Mouse (Mus musculus) left cerebral cortex, adult 8-10 months (tissue): Measurements from ENCODE around the gene Ddx47. TPM values are rescaled to one million over a fixed set of nuclear protein-coding genes. Genes with fewer than 3 reads are reported as not detected.
A peak's percentile ranks its signal among the peaks of the same experiment; 100 is the strongest.

ENCODE experiments used
- DNase-seq, 2 experiments: peaks; one replicate each; pipeline ENCODE4 v3.0.0; 2022; ENCODE audit warnings: low spot score in 2 of 2
- total RNA-seq, 4 experiments: library from RNA; stranded (reverse); gene quantifications; 2 replicates each; pipeline ENCODE4 v1.2.4; 2022

Ddx47 gene
- total RNA-seq, 4 experiments from 2014 or later, result 54.2 to 60.6 (median 56.4) TPM

DNA sequence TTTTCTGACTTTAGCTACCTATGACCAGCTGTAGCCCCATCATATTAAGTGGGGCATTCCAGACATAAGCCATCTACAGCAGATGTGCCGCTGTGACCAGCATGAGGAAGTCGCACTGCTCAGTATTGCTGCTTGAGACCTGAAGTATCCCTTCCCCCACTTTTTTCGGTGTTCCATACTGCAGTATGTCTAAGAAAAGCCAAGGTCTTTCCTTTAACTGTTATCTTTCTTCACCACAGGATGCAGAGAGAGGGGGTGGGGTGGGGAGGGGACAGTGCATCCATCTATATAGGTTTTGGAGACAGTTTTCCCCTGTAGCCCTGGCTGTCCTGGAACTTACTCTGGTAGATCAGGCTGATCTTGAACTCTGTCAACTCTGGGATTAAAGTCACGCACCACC is 5.0 kb upstream of the Ddx47 start:
- DNase-seq, result no peak

DNA sequence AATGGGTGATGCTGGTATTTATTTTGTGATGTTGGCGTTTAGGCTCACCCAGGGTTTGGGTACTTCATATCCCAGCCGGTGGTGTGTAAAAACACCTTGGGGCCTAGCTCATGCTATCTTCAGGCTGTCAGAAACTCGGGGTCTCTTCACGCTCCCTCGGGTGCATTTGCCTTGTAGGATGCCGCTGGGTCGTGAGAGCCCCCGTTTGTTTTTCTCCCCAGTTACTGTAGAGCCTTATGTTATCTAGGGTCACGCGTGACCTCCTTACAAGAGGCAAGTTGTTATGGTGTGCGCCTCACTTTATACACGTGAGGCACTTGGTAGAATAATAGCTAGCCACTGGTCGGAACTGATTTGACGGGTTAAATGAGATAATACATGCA is 313 bp downstream of the Ddx47 start:
- DNase-seq, result no peak

DNA sequence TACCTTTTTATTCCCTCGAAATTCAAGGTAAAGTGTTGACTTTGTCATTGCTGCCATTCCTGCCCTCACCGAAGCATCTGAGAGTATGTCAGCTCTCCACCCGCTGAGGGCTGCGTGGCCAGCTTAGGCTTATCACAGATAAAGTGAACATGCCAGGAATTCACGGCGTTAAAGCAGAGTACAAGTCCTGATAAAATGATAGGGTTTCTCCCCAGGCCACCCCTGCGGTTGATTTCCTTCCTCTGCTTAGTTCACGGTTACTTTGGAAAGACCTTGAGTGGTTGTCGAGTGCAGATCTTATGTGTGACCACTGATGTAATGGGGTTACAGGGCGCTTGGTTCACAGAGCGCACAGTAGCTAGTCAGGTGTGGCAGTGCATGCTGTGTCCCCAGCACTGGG is 5.8 kb downstream of the Ddx47 start:
- no peak for DNase-seq

- DNase-seq, result no peak
These were observed 8.2 kb downstream of the Ddx47 start for GRCm38 (mm10) chr6:135019564-135019963.

DNA sequence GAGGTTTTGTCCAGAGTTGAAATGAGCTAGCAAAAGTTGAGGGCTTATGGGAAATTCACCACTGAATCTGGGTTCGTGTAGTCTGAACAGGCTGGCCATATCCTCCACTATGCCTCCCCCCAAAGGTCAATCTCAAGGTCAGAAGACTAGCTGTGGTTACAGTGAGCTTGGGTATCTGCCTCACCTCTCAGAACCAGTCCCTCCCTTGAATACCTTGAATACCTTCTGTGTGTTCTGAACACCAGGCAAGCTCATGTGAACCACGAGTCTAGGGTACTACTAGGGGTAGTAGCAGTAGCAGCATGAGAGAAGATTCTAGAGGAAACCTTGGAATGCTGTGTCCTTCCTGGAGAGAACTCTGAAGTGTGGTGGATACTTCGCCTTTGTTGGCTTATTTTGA is 10.2 kb downstream of the Ddx47 start:
- DNase-seq, result no peak

DNA sequence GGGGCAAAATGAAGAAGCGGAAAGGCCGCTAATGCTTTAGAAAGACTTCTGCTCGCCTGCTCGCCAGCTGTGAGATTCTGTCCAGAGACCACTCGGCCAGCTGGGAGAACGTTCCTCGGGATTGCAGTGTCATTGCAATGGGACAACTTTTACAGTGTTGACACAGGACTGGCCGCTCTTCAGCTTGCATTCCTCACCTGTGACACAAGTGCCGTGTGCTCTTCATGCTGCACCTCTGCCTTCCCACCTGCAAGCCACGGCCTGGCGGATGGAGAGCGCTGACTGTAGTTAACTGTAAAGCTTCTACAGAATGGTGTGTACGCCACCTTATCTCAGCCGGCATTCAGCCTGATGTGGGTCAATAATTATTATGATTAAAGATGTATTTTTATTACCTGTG is 12.0 kb downstream of the Ddx47 start:
- no peak for DNase-seq

- no peak for DNase-seq
These were observed 13.5 kb downstream of the Ddx47 start for GRCm38 (mm10) chr6:135024781-135025420.

- peak in 1 of 2 experiments; percentile 10 for DNase-seq
These were observed 14.8 kb downstream of the Ddx47 start for GRCm38 (mm10) chr6:135026232-135026631.

DNA sequence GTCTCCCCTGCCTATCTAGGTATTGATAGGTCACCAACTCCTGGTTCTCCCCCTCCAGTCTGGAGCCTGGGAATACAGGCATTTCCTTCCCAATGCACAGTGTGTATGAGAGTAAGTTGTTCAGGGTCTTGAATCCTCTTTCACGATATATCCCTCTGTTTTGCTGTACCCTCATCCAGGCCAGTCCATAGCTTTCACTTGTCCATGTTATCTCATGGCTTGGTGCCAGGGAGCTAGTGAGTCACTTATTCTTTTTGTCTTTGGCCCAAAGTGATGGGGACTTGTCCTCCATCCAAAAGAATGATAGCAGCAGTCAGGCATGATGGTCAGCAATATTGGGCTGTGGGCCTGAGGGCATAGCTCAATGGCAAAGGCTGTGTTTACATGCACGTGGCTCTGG is 15.3 kb downstream of the Ddx47 start:
- DNase-seq, result no peak

DNA sequence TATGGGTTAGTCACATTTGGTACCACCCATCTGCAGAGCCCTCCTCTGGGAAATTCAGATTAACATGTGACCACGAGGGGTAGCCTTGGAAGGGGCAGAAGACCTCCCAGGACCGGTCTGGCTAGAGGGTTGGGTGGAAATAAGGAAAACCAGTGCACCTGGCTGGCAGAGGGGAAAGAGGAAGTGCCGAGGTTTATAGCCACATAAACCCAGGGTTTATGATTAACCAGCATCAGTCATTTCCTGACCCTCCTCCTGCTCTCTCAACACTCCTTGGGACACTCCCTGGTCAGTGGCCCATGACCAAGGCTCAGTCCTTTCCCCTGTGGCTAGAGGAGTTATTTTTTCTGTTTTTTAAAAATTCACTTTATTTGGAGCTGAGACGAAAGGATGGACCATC is 17.8 kb downstream of the Ddx47 start:
- no peak for DNase-seq

- DNase-seq, result no peak
These were observed 27.3 kb downstream of the Ddx47 start for GRCm38 (mm10) chr6:135038674-135039073.

DNA sequence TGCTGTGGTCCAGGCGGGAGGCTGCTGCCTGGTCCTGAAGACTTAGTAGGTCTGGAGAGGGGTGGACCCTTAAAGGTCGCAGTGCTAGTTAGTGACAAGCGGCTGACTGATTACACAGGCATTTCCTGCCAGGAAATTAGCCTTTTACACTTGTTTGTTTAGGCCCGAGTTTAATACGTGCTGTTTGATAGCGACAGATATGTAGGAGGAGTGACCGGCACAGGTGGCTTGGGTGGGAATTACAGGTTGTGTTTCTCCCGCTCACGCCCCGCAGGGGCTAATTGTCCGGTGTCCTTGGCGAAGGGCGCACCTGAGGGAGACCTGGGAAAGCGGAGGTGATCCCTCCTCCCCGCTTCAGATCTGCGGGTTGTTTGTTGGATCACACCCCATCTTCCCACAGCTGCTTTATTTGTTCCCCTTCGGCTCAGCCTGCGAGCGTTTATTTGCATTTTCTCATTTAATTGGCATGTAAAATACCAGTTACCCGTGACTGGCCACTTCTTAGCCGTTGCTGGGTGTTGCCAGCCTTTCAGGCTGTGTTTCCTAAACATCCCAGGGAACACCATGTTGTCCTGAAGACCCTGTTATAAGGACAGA is 29.0 kb downstream of the Ddx47 start:
- no peak for DNase-seq

GRCm38 (mm10) chr6:135041930-135042329 is 30.5 kb downstream of the Ddx47 start:
- no peak for DNase-seq

DNA sequence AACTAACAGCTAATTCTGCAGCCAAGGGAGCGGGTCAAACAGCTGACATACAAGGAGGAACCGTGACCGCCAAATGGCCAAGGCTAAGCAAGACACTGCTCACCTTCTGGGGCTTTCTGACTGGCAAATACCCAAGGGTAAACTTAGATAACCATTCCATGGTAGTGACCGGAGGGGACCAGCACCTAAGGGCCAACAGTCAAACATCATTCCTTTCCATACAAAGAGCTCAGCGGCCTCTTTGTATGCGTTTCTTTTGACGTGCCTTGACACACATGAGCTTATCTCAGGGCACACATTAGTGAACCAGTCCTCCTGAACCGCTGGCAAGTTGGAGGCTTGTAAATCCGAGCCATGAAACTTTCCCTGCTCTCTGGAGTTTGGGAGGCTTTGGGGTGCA is 35.9 kb downstream of the Ddx47 start:
- DNase-seq, result no peak

- DNase-seq, result no peak
These were observed 37.1 kb downstream of the Ddx47 start for GRCm38 (mm10) chr6:135048509-135048908.

DNA sequence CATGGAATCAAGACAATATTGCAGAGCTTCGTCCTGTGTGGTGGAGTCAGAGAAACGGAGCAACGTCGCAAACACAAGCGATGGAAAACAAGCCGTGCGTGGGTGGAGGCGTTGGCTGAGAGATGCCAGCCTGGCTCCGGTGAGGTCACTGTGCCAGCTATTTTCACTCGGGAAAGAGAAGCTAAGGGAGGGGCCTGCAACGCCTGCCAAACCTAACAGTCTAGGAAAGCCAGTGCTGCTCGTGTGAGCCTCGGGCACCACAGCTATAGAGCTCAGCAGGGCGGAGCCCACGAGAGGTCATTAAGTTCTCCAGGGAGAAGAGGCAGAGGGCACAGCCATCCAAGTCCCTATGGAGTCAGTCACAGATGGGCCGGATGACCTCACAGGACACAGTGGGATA is 37.5 kb downstream of the Ddx47 start:
- no peak for DNase-seq

DNA sequence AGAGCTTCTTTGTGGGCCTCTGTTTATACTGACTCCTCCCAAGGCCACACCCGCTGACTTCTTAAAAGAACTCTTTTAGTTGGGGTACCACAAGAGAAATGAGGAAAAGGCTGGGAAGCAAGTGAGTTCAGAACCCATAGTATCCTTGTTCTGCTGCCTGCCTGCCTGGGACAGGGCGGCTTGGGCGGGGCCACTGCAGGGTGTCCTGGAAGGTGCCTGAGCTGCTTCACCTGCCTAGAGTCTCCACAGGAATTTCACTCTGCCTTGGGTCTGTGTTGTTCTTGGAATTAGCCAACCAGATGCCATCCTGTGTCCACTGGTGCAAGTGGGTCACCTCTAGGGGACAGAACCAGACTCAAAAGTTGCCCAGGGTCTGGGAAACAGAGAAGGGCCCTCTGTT is 42.4 kb downstream of the Ddx47 start:
- DNase-seq, result no peak

DNA sequence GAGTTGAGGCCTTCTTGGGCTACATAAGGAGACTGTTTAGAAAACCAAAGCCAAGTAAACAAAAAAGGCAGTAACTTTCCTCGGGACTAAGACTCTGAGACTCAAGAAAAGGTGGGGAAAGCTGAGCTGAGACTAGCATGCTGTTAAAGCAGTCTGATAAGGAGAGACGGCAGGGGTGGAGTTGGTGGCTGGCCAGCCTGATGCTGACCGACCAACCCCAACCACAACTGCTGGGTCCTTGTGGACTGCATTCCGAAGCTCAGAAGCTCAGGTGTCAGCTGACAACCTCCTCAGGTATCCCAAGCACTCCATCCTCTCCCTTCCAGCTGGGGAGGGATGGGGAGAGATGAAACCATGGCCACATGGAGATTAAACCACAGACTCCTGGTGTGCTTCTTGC is 44.5 kb downstream of the Ddx47 start:
- no peak for DNase-seq

GRCm38 (mm10) chr6:135060728-135061127 is 49.3 kb downstream of the Ddx47 start:
- no peak for DNase-seq

DNA sequence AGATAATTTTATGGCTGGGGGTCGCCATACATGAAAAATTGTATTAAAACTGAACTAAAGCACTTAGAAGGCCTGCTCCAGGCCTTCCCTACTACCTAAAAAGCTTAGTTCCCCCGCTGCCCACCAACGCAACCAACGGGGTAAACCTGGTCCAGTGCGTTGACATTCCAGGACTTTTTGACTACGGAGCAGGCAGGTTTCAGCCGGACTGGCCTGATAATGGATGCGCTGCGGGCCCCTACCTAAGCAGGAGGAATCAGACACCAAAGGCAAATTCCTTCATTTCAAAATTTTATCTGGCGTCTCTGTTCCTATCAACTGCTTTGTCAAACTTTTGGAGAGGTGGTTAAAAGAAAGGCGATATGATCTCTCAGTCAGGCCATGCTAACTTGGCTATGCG is 53.2 kb downstream of the Ddx47 start:
- DNase-seq, result no peak

DNA sequence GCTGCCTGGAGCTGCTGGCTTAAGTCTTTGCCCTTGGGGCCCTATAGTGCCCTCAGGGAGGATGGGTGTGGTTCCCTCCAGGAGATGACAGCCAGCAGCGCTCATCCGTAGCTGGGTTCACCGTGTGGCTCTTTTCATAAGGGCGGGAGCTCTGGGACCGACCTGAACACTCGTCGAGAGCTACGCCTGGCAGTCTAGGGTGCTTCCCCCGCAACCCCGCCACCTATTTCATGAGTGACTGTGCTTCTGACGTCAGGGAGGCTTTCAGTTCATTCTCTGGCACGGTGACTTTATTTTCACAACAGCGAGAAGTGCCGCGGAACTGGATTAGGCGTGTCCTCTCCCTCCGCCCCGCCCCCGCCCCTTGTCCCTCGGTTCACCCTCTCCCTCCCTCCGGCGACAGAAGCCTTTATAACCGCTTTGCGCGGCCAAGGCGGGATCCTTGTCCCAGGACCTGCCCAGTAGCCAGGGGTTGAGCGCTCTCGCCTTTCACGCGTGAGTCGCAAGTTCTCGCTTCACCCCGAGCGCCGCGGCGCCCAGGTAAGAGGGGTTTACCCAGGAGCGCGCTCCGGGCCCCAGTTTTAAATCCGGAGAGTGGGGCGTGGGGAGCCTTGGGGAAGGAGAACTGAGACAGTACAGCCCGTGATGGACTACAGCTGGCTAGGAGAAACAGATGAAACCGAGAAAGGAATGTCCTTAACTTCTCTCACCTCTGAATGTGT is 54.0 kb downstream of the Ddx47 start, which contains the start of gene Gprc5a:
Gprc5a (plus strand) TSS at position 416 of the 722 bp plus-strand sequence.
- no peak for DNase-seq

- no peak for DNase-seq
These were observed 55.5 kb downstream of the Ddx47 start for GRCm38 (mm10) chr6:135066795-135067445.
